Mouse (Mus musculus): Measurements from ENCODE around the gene Olfr596. TPM values are rescaled to one million over a fixed set of nuclear protein-coding genes. Genes with fewer than 3 reads are reported as not detected.
"Not testable (repeated sequence)": the region's sequence is repeated elsewhere in the genome, so short reads cannot be mapped to it uniquely, and the experiment has no call there.

The Olfr596 gene
- not detected in 2 replicates for polyA plus RNA-seq (2012; rRNA removed)

DNA sequence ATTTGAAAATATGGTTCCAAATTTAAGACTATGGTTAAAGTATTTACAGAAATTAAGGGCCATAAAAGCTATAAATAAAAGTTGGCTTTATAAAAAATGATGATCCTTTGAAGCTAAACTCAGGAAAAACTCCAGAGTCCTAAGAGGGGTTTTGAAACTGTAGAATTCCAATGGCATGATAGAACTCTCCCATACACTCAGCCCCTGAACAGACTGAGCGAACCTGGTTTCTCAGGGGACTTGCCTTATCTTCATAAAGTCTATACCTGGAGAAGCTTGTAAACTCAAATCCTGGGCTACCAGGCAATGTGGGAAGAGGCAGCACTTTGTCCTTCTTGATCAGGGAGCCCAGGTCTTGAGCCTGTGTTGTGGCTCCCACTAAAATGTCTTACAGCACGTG lies at the start of gene Olfr596:
Gene Olfr596, plus strand, starts transcription at position 301 of the 400 bp plus-strand sequence.
- not testable (repeated sequence) for DNase-seq (ENCODE audit: low spot score)

DNA sequence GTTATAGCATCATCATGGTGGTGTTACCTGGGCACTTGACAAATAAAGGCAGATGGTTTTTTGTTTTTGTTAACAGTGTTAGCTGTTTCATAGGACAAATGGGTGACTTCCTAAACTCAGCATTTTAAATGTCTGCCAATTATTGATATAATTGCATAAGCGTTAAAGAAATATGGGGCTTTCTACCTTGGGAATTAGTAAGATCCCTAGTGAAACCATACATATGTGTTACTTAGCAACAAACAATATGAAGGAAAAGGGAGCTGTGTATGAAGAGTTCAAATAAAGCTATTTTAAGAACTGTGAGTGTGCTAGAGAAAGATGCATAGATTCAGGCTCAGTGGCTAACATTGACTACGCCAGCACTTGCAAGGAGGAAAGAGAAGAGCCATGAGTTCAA lies 10.6 kb downstream of the Olfr596 start, which contains the start of gene Olfr597:
Gene Olfr597, plus strand, starts transcription at position 301 of the 400 bp plus-strand sequence.
- not testable (repeated sequence) for DNase-seq (ENCODE audit: low spot score)

- DNase-seq (ENCODE audit: low spot score), result no peak
Measured at GRCm38 (mm10) chr7:103323268-103323667, 17.8 kb downstream of the Olfr596 start, which contains the start of gene Olfr598. TSS of gene Olfr598 (plus strand) at chr7:103323568.

- no peak for DNase-seq (ENCODE audit: low spot score)
Measured at GRCm38 (mm10) chr7:103335617-103336016, 30.2 kb downstream of the Olfr596 start, which contains the start of gene Olfr599. TSS of gene Olfr599 (plus strand) at chr7:103335917.

DNA sequence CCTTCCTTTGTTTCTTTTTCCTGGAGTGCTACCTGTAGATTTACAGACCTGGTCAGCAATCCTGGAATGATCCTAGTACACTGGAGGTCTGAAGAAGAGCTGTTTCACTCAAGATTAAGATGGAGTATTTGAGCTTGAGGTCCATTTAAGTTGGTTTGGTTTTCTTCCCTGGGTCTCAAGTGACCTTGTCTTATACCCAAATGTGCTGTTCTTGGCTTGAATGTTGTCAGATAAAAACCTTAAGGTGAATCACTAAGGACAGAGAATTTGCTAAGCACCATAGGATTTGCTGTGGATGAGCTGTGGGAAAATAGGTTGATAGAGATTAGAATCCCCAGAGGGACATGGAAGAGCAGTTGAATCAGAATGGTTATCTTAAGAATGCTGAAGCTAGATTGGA lies 44.1 kb downstream of the Olfr596 start, which contains the start of gene Olfr600:
Gene Olfr600, minus strand, starts transcription at position 101 of the 400 bp plus-strand sequence.
- DNase-seq (ENCODE audit: low spot score), result no peak

Other genes with a start within 250 kb of the Olfr596 start
- not detected in 2 replicates for gene Olfr584, start 223.8 kb upstream of the Olfr596 start, polyA plus RNA-seq (2012; rRNA removed)
- gene Olfr585, start 207.9 kb upstream of the Olfr596 start, polyA plus RNA-seq (2012; rRNA removed), result not detected in 2 replicates
- gene Olfr586, start 180.0 kb upstream of the Olfr596 start, polyA plus RNA-seq (2012; rRNA removed), result not detected in 2 replicates
- not detected in 2 replicates for gene Olfr588-ps1, start 164.8 kb upstream of the Olfr596 start, polyA plus RNA-seq (2012; rRNA removed)
- not detected in 2 replicates for gene Olfr589, start 149.3 kb upstream of the Olfr596 start, polyA plus RNA-seq (2012; rRNA removed)
- gene Olfr591, start 127.3 kb upstream of the Olfr596 start, polyA plus RNA-seq (2012; rRNA removed), result not detected in 2 replicates
- not detected in 2 replicates for gene Olfr592, start 120.8 kb upstream of the Olfr596 start, polyA plus RNA-seq (2012; rRNA removed)
- gene Olfr593, start 93.8 kb upstream of the Olfr596 start, polyA plus RNA-seq (2012; rRNA removed), result not detected in 2 replicates
- gene Olfr594, start 88.7 kb upstream of the Olfr596 start, polyA plus RNA-seq (2012; rRNA removed), result not detected in 2 replicates
- not detected in 2 replicates for gene Usp17ld, start 53.1 kb upstream of the Olfr596 start, polyA plus RNA-seq (2012; rRNA removed)
- not detected in 2 replicates for gene Olfr597, start 10.7 kb downstream of the Olfr596 start, polyA plus RNA-seq (2012; rRNA removed)
- gene Olfr598, start 17.9 kb downstream of the Olfr596 start, polyA plus RNA-seq (2012; rRNA removed), result not detected in 2 replicates
- gene Olfr599, start 30.3 kb downstream of the Olfr596 start, polyA plus RNA-seq (2012; rRNA removed), result not detected in 2 replicates
- gene Olfr600, start 44.0 kb downstream of the Olfr596 start, polyA plus RNA-seq (2012; rRNA removed), result not detected in 2 replicates
- gene Olfr601, start 57.0 kb downstream of the Olfr596 start, polyA plus RNA-seq (2012; rRNA removed), result not detected in 2 replicates
- not detected in 2 replicates for gene Olfr603, start 80.5 kb downstream of the Olfr596 start, polyA plus RNA-seq (2012; rRNA removed)
- not detected in 2 replicates for gene Usp17lc, start 109.4 kb downstream of the Olfr596 start, polyA plus RNA-seq (2012; rRNA removed)
- not detected in 2 replicates for gene Olfr605, start 139.8 kb downstream of the Olfr596 start, polyA plus RNA-seq (2012; rRNA removed)
- gene Olfr606, start 143.4 kb downstream of the Olfr596 start, polyA plus RNA-seq (2012; rRNA removed), result not detected in 2 replicates
- gene Olfr607, start 158.5 kb downstream of the Olfr596 start, polyA plus RNA-seq (2012; rRNA removed), result not detected in 2 replicates
- not detected in 2 replicates for gene Olfr608, start 164.2 kb downstream of the Olfr596 start, polyA plus RNA-seq (2012; rRNA removed)
- gene Olfr609, start 192.4 kb downstream of the Olfr596 start, polyA plus RNA-seq (2012; rRNA removed), result not detected in 2 replicates
- not detected in 2 replicates for gene Olfr610, start 206.5 kb downstream of the Olfr596 start, polyA plus RNA-seq (2012; rRNA removed)
- not detected in 2 replicates for gene Olfr611, start 215.2 kb downstream of the Olfr596 start, polyA plus RNA-seq (2012; rRNA removed)
- gene Olfr612, start 237.1 kb downstream of the Olfr596 start, polyA plus RNA-seq (2012; rRNA removed), result not detected in 2 replicates
- not detected in 2 replicates for gene Olfr613, start 242.4 kb downstream of the Olfr596 start, polyA plus RNA-seq (2012; rRNA removed)